8 mouse cellular contexts compared by ENCODE assay signal in the genomic region with DNA sequence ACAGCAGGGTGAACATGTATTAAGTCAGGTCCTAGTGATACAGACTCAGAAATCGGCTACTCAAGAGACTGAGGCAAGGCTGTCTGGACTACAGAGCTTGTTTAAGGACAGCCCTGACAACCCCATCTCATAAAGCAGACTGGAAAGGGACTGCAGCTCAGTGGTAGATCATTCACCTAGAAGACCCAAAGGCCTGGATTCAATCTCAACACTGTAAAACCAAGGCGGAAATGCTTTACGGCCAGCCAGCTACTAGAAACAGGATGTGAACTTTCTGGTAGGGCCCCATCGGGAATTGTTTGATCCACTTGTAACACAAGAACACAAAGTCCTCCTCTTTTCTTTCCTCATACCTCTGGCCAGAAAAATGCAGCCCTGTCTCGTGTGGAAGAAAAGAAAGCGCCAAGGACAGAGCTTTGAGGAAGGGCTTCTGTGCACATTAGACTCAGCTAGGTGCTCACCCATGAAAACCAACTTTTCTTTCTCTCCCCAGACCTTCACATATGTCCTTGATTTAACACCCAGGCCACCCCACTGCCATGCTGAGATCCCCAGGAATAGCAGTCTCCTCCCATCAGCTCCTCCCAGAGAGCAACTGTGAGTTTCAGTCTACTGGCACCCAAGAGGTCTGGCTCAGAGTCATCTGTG.
DNase-seq lines count a peak whose midpoint lies in the region; ATAC-seq lines count a peak whose summit lies in the region.

No protein-coding gene starts in this region.

- no peaks in the 10 kb centered on the region for H3K27me3 ChIP-seq in forebrain, embryonic 10.5 days (ENCODE audit: poor library complexity, severe bottlenecking)
- H3K27me3 ChIP-seq in forebrain, embryonic 14.5 days (replicated peaks; ENCODE audit: control insufficient read depth, insufficient read depth, low read length): no peaks in the 10 kb centered on the region
- H3K27me3 ChIP-seq in embryonic facial prominence, embryonic 12.5 days: no peaks in the 10 kb centered on the region
- H3K27me3 ChIP-seq in hindbrain, embryonic 13.5 days: no peaks in the 10 kb centered on the region
- 0 out of 2 replicates have a peak, but pooled peaks cover 7% of the 10 kb centered on the region for H3K27me3 ChIP-seq in limb, embryonic 15.5 days
- no peaks in the 10 kb centered on the region for H3K27me3 ChIP-seq in neural tube, embryonic 14.5 days (ENCODE audit: control insufficient read depth, insufficient read depth, low read length)

- H3K4me3 ChIP-seq in forebrain, embryonic 10.5 days: no peak overlapping the region
- no peak overlapping the region for H3K4me3 ChIP-seq in forebrain, embryonic 14.5 days (ENCODE audit: low read depth, low read length)
- no peak overlapping the region for H3K4me3 ChIP-seq in embryonic facial prominence, embryonic 12.5 days
- H3K4me3 ChIP-seq in hindbrain, embryonic 13.5 days: no peak overlapping the region
- no peak overlapping the region for H3K4me3 ChIP-seq in limb, embryonic 15.5 days
- H3K4me3 ChIP-seq in neural tube, embryonic 14.5 days (ENCODE audit: low read depth, low read length): no peak overlapping the region

- H3K4me1 ChIP-seq in forebrain, embryonic 10.5 days: peaks cover 98% of the 10 kb centered on the region
- peaks cover 65% of the 10 kb centered on the region for H3K4me1 ChIP-seq in forebrain, embryonic 14.5 days (ENCODE audit: control insufficient read depth, insufficient read depth, low read length)
- peaks cover 94% of the 10 kb centered on the region for H3K4me1 ChIP-seq in embryonic facial prominence, embryonic 12.5 days
- peaks cover 94% of the 10 kb centered on the region for H3K4me1 ChIP-seq in hindbrain, embryonic 13.5 days (replicated peaks)
- peaks cover 79% of the 10 kb centered on the region for H3K4me1 ChIP-seq in limb, embryonic 15.5 days
- H3K4me1 ChIP-seq in neural tube, embryonic 14.5 days (ENCODE audit: control insufficient read depth, insufficient read depth, low read length): peaks cover 59% of the 10 kb centered on the region

- WGBS in forebrain, embryonic 10.5 days: 57% methylated on average over 6 of the region's 6 CpGs
- WGBS in forebrain, embryonic 14.5 days: 57% methylated on average over 6 of the region's 6 CpGs
- WGBS in embryonic facial prominence, embryonic 12.5 days: 16% methylated on average over 6 of the region's 6 CpGs
- WGBS in hindbrain, embryonic 13.5 days: 59% methylated on average over 6 of the region's 6 CpGs
- WGBS in limb, embryonic 15.5 days: 15% methylated on average over 6 of the region's 6 CpGs
- WGBS in neural tube, embryonic 14.5 days: 34% methylated on average over 6 of the region's 6 CpGs

- H3K9ac ChIP-seq in forebrain, embryonic 14.5 days (ENCODE audit: low read length): no peak overlapping the region
- no peak overlapping the region for H3K9ac ChIP-seq in embryonic facial prominence, embryonic 12.5 days
- H3K9ac ChIP-seq in hindbrain, embryonic 13.5 days: 0 out of 2 replicates have a peak overlapping the region, but pooled peaks have one; percentile 3
- H3K9ac ChIP-seq in limb, embryonic 15.5 days: no peak overlapping the region
- H3K9ac ChIP-seq in neural tube, embryonic 14.5 days (replicated peaks; ENCODE audit: low read depth, low read length): no peak overlapping the region

- H3K36me3 ChIP-seq in forebrain, embryonic 10.5 days (replicated peaks): peaks cover 18% of the 10 kb centered on the region
- no peaks in the 10 kb centered on the region for H3K36me3 ChIP-seq in forebrain, embryonic 14.5 days (ENCODE audit: control insufficient read depth, insufficient read depth, low read length)
- H3K36me3 ChIP-seq in embryonic facial prominence, embryonic 12.5 days: no peaks in the 10 kb centered on the region
- H3K36me3 ChIP-seq in hindbrain, embryonic 13.5 days: no peaks in the 10 kb centered on the region
- H3K36me3 ChIP-seq in limb, embryonic 15.5 days: no peaks in the 10 kb centered on the region
- no peaks in the 10 kb centered on the region for H3K36me3 ChIP-seq in neural tube, embryonic 14.5 days (ENCODE audit: control insufficient read depth, insufficient read depth, low read length)

- H3K9me3 ChIP-seq in forebrain, embryonic 10.5 days: no peaks in the 10 kb centered on the region
- H3K9me3 ChIP-seq in forebrain, embryonic 14.5 days (replicated peaks; ENCODE audit: control insufficient read depth, low read length): no peaks in the 10 kb centered on the region
- no peaks in the 10 kb centered on the region for H3K9me3 ChIP-seq in embryonic facial prominence, embryonic 12.5 days
- H3K9me3 ChIP-seq in hindbrain, embryonic 13.5 days: no peaks in the 10 kb centered on the region
- H3K9me3 ChIP-seq in limb, embryonic 15.5 days: no peaks in the 10 kb centered on the region
- no peaks in the 10 kb centered on the region for H3K9me3 ChIP-seq in neural tube, embryonic 14.5 days (ENCODE audit: control insufficient read depth, low read length)

- no peak overlapping the region for H3K4me2 ChIP-seq in forebrain, embryonic 14.5 days (ENCODE audit: low read length)
- no peak overlapping the region for H3K4me2 ChIP-seq in embryonic facial prominence, embryonic 12.5 days (replicated peaks)
- no peak overlapping the region for H3K4me2 ChIP-seq in hindbrain, embryonic 13.5 days
- no peak overlapping the region for H3K4me2 ChIP-seq in limb, embryonic 15.5 days
- no peak overlapping the region for H3K4me2 ChIP-seq in neural tube, embryonic 14.5 days (ENCODE audit: low read depth, low read length)

- DNase-seq in forebrain, embryonic 10.5 days (ENCODE audit: extremely low spot score, low spot score): no peak
- DNase-seq in forebrain, embryonic 14.5 days (ENCODE audit: low spot score): no peak
- DNase-seq in left cerebral cortex, adult 9 months (ENCODE audit: low spot score in 2 of 2): no peak
- DNase-seq in layer of hippocampus, postnatal 25 days (ENCODE audit: extremely low spot score in 1 of 2, low spot score in 1 of 2): no peak

- ATAC-seq in forebrain, embryonic 14.5 days: no peak
- no peak for ATAC-seq in embryonic facial prominence, embryonic 12.5 days (ENCODE audit: insufficient number of reproducible peaks, insufficient read depth, low FRiP score, low TSS enrichment)
- no peak for ATAC-seq in hindbrain, embryonic 13.5 days (ENCODE audit: low FRiP score)
- ATAC-seq in limb, embryonic 15.5 days (ENCODE audit: insufficient number of reproducible peaks, low FRiP score, low TSS enrichment, low read depth): no peak
- no peak for ATAC-seq in neural tube, embryonic 14.5 days (ENCODE audit: low read depth)

- peak overlapping the region; percentile 70 for H3K27ac ChIP-seq in forebrain, embryonic 10.5 days
- H3K27ac ChIP-seq in forebrain, embryonic 14.5 days (ENCODE audit: low read depth, low read length): no peak overlapping the region
- H3K27ac ChIP-seq in embryonic facial prominence, embryonic 12.5 days: peak overlapping the region; percentile 88
- H3K27ac ChIP-seq in hindbrain, embryonic 13.5 days: peak overlapping the region; percentile 67
- peak overlapping the region; percentile 71 for H3K27ac ChIP-seq in limb, embryonic 15.5 days
- 0 out of 2 replicates have a peak overlapping the region, but pooled peaks have one; percentile 44 for H3K27ac ChIP-seq in neural tube, embryonic 14.5 days (ENCODE audit: low read depth, low read length)
